Mouse (Mus musculus): ENCODE results near the gene Prpsap1. TPM values are rescaled to one million over a fixed set of nuclear protein-coding genes. Genes with fewer than 3 reads are reported as not detected.
A peak's percentile ranks its signal among the peaks of the same experiment; 100 is the strongest.
"Not testable (repeated sequence)": the region's sequence is repeated elsewhere in the genome, so short reads cannot be mapped to it uniquely, and the experiment has no call there.

The Prpsap1 gene
- polyA plus RNA-seq, 1 experiment from 2014 or later = 45.1 TPM

DNA sequence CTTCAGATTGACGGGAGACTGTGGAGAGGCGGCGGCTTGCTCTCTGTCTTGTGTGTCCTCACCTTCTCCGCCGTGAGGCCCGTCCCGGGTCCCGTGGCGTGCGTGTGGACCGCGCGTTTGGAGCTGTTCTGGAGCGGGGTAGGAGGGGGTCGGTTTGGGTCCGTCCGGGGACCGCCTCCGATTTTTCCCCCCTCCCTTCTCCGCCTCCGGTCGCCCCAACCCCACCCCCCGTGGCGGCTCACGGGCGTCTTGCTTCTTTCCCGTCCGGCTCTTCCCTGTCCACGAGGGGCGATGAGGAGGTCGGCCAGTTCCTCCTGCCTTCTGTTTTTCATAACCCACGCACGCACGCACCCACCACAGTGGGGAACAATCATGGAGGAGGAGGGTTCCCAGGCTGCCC, 4.6 kb upstream of the Prpsap1 start:
- Histone ChIP-seq H3K9ac (no peak overlapping the region), H3K4me3 (replicated peaks) (0 out of 2 replicates have a peak overlapping the region, but pooled peaks have one; percentile 12), H3K4me1 (replicated peaks) (peaks cover 24% of the 10 kb centered on the region), H3K27me3 (no peaks in the 10 kb centered on the region), H3K9me3 (replicated peaks) (no peaks in the 10 kb centered on the region), H3K36me3 (replicated peaks) (no peaks in the 10 kb centered on the region; the same call in 1 of the 2 replicates), H3K4me2 (peak overlapping the region; percentile 48), H3K27ac (replicated peaks) (no peak overlapping the region)
- 40% methylated on average over 34 of the region's 34 CpGs for WGBS (ENCODE audit: insufficient replicate concordance)
- ATAC-seq (ENCODE audit: insufficient read depth) = no peak

DNA sequence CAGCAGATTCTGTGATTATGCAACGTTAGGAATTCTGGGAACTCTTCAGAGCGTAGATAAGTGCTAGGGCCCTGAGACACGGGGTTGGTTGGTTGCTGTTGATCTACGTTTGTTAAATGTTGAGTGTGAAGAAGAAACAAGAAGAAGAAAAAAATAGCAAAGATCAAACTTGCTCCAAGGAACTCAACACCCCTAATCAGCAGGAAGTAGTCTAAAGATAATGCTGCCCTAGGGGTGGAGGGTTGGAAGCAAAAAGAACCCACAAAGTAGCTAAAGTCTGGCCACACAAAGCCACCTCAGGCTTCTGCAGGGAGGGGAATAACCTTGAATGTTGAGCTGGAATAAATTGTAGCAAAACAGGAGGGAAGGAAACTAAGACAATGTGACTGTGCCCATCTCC, 3.3 kb upstream of the Prpsap1 start:
- Histone ChIP-seq H3K27me3 (no peaks in the 10 kb centered on the region), H3K4me1 (replicated peaks) (peaks cover 30% of the 10 kb centered on the region), H3K9me3 (replicated peaks) (no peaks in the 10 kb centered on the region), H3K4me2 (no peak overlapping the region), H3K9ac (no peak overlapping the region), H3K27ac (replicated peaks) (no peak overlapping the region), H3K4me3 (replicated peaks) (no peak overlapping the region), H3K36me3 (replicated peaks) (no peaks in the 10 kb centered on the region; the same call in 1 of the 2 replicates)
- no peak for ATAC-seq (ENCODE audit: insufficient read depth)
- WGBS (ENCODE audit: insufficient replicate concordance) = 22% methylated on average over 4 of the region's 4 CpGs

DNA sequence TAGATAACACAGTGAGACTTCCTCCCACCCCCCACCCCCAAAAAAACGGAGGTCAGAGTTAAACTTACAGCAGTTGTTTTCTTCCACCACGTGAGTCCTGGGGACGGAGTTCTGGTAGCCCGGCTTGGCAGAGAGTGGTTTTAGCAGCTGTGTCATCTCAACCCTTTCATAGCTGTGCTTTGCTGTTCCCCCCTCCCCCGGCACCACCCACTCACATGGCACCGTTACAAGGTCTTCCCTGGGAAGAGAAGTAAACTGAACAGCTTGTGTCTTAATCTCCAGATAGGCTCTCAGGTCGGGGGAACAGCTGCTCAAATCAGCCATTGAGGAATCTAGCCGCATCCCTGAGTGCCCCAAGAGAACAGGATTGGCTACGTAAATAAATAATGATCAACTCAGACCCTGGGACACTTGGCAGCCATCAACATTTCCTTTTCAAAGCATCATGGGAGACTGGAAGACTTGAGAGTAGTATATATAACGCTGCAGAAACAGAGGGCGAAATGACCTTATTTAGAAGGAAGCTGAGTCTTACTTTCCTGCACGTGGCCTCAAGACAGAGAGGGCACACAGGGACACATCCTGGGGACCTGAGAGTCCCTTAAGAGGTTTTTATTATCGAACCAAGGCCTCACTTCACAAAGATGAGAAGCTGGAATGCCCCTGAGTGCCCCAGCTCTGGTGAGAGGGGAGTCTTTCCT, 622 bp upstream of the Prpsap1 start:
- Histone ChIP-seq H3K9me3 (replicated peaks) (no peaks in the 10 kb centered on the region), H3K27ac (replicated peaks) (no peak overlapping the region), H3K4me3 (replicated peaks) (no peak overlapping the region), H3K9ac (no peak overlapping the region), H3K4me1 (replicated peaks) (peaks cover 30% of the 10 kb centered on the region), H3K36me3 (replicated peaks) (no peaks in the 10 kb centered on the region), H3K27me3 (no peaks in the 10 kb centered on the region), H3K4me2 (no peak overlapping the region)
- ATAC-seq (ENCODE audit: insufficient read depth) = no peak
- WGBS (ENCODE audit: insufficient replicate concordance) = 58% methylated on average over 13 of the region's 13 CpGs

DNA sequence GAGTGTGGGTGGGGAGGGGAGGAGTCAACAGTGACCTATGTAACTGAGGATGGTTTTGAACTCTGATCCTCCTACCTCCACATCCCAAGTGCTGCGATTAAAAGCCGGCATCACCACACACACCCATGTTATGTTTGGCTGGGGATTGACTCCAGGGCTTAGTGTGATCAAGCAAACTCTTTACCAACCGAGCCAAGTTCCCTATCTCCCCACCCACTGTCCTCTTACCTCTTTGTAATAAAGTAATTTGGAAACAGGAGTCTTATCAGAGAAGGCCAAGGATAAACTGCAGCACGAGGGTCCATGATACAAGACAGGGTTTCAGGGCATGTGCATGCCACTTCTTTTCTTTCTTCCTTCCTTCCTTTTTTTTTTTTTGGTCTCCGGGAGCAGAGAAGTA, 811 bp downstream of the Prpsap1 start:
- ATAC-seq (ENCODE audit: insufficient read depth) = no peak
- H3K4me2 ChIP-seq = no peak overlapping the region

DNA sequence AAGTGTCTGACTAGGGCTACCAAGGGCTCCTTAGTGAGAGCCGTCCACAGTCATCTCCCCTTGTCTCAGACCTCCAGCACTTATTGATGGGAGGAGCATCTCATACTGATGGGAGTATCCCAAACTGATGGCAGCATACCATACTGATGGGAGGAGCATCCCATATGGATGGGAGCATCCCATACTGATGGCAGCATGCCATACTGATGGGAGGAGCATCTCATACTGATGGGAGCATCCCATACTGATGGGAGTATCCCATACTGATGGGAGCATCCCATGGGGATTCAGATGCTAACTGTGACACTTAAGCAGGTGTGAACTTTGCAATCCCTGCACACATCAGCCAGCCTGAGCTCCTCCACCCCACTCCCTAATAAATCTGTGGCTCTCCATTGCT, 1.5 kb downstream of the Prpsap1 start:
- not testable (repeated sequence) for H3K36me3 ChIP-seq (replicated peaks); H3K9me3 ChIP-seq (replicated peaks); H3K4me2 ChIP-seq; H3K27ac ChIP-seq (replicated peaks); H3K4me3 ChIP-seq (replicated peaks); H3K9ac ChIP-seq; ATAC-seq (ENCODE audit: insufficient read depth); H3K27me3 ChIP-seq
- peaks cover 36% of the 10 kb centered on the region for H3K4me1 ChIP-seq (replicated peaks)
- WGBS (ENCODE audit: insufficient replicate concordance) = 68% methylated on average over 1 of the region's 1 CpGs

More for the DNA sequence above, 811 bp downstream of the Prpsap1 start:
- no peaks in the 10 kb centered on the region for H3K9me3 ChIP-seq (replicated peaks)
- H3K4me3 ChIP-seq (replicated peaks) = no peak overlapping the region
- WGBS (ENCODE audit: insufficient replicate concordance) = 46% methylated on average over 5 of the region's 5 CpGs
- no peak overlapping the region for H3K27ac ChIP-seq (replicated peaks)
- no peaks in the 10 kb centered on the region for H3K27me3 ChIP-seq
- H3K36me3 ChIP-seq (replicated peaks) = no peaks in the 10 kb centered on the region
- H3K4me1 ChIP-seq (replicated peaks) = peaks cover 36% of the 10 kb centered on the region
- no peak overlapping the region for H3K9ac ChIP-seq

DNA sequence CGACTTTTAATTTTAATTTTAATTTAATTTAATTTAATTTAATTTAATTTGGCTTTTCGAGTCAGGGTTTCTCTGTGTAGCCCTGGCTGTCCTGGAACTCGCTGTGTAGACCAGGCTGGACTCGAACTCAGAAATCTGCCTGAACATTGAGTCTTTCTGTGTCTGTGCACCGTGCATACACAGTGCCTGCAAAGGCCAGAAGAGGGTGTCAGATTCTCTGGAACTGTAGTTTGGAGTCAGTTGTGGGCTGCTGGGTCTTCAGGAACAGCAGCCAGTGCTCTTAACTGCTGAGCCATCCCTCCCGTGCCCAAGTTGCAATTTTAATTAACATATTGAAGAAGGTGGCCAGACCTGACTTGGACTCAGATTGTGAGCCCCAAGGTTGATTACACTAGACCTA, 2.7 kb downstream of the Prpsap1 start:
- WGBS (ENCODE audit: insufficient replicate concordance) = 55% methylated on average over 6 of the region's 6 CpGs
- Histone ChIP-seq H3K4me1 (replicated peaks) (peaks cover 36% of the 10 kb centered on the region), H3K4me2 (peak overlapping the region; percentile 99; the same call in 1 of the 2 replicates), H3K27ac (replicated peaks) (no peak overlapping the region), H3K4me3 (replicated peaks) (no peak overlapping the region), H3K9ac (peak overlapping the region; percentile 91; the same call in 1 of the 2 replicates), H3K27me3 (no peaks in the 10 kb centered on the region), H3K9me3 (replicated peaks) (no peaks in the 10 kb centered on the region), H3K36me3 (replicated peaks) (peaks cover 14% of the 10 kb centered on the region)
- no peak for ATAC-seq (ENCODE audit: insufficient read depth)

DNA sequence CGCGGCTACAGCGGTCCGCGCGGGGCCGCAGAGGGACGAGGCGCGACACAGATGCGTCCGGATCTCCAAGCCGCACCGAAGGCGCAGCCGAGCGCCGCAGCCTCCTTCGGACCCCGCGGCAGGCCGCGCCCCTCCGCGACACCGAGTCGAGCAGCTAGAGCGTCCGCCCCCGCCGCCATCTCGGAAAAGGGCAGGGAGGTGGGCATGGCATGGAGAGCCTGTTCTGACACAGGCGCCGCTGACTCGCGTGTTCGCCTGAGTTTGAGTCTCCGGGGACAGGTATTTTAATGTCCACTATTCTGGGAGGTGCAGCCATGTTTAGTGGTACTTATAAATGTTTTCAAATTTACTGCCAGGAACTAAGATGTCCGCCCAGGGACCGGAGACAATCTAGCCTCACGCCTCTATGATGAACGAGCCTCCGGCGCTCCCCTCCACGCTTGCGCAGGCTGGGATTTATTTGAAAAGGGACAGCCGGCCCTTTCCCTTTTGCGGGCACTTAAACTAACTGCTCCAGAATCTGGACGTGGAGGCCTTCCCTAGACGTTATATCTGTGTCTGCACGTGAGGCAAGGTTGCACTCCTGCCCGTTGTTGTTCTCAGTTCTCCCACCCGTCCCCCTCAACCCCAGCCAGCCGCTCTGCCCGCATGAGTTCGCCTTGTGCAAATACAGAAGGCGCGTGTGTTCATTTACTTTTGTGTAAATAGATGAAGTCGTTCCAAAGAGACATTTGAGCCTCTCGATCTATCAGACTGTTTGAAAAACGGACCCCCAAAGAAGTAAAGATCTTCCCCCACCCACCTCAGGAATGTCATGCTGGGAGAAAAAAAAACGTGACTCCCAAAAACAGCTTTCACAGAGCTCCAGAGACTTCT, 3.5 kb downstream of the Prpsap1 start:
- Histone ChIP-seq H3K9ac (peak overlapping the region; percentile 91), H3K4me3 (replicated peaks) (peak overlapping the region; percentile 94), H3K4me1 (replicated peaks) (peaks cover 36% of the 10 kb centered on the region), H3K27me3 (no peaks in the 10 kb centered on the region), H3K4me2 (peak overlapping the region; percentile 99), H3K9me3 (replicated peaks) (no peaks in the 10 kb centered on the region), H3K27ac (replicated peaks) (peak overlapping the region; percentile 83), H3K36me3 (replicated peaks) (peaks cover 23% of the 10 kb centered on the region)
- ATAC-seq (ENCODE audit: insufficient read depth) = peak; percentile 90
- WGBS (ENCODE audit: insufficient replicate concordance) = under 1% methylated on average over 62 of the region's 62 CpGs

DNA sequence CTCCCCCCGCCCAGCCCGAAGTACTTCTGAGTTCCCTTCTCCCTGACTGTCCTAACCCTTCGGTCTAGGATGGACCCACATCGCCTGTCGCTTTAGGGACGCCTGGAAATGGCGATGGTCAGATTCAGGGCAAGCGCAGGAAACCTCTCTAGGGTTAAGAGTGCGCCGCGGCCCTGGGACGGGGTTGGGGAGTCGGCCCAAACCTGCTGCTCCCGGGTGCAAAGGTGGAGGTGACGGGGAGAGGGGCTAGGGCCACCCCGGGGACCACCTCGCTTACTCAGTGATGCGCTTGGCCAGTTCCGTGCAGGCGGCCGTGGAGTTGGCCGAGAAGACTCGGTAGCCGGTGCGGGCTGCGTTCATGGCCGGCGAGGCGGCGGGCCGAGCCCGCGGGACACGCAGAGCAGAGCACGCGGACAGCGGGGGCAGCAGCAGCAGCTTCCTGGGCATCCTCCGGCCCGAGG, 4.2 kb downstream of the Prpsap1 start:
- H3K9me3 ChIP-seq (replicated peaks) = no peaks in the 10 kb centered on the region
- WGBS (ENCODE audit: insufficient replicate concordance) = under 1% methylated on average over 39 of the region's 39 CpGs
- peak overlapping the region; percentile 94 for H3K4me3 ChIP-seq (replicated peaks)
- H3K27ac ChIP-seq (replicated peaks) = peak overlapping the region; percentile 83
- H3K4me1 ChIP-seq (replicated peaks) = peaks cover 39% of the 10 kb centered on the region
- H3K27me3 ChIP-seq = no peaks in the 10 kb centered on the region
- peak overlapping the region; percentile 91 for H3K9ac ChIP-seq
- ATAC-seq (ENCODE audit: insufficient read depth) = peak; percentile 26
- H3K4me2 ChIP-seq = peak overlapping the region; percentile 99
- peaks cover 30% of the 10 kb centered on the region for H3K36me3 ChIP-seq (replicated peaks)

DNA sequence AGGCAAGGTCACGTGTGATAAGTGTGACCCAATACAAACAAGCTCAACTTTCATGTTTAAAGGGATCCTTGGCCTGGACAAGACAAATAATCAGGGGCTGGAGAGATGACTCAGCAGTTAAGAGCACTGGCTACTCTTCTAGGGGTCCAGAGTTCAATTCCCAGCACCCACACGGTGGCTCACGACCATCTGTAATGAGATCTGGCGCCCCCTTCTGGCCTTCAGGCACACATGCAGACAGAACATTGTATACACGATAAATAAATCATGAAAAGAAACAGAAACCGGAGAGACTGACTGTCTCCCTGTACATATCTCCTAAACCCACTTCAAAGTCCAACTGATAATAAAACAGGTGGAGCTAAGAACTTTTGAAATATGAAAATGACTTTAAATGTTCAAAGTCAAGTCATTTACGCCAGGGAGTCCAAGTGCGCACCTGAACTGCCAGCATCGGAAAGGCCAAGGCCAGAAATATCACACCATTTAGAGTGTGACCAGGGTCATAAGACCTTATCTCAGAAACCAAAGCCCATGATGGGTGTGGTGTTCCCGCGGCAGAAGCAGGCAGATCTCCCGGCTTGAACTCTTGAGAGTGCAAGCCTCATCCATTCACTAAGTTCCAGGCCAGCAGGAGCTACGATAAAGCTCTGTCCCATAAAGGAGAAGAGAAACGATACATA, 5.2 kb downstream of the Prpsap1 start:
- Histone ChIP-seq H3K27ac (replicated peaks) (no peak overlapping the region), H3K9ac (peak overlapping the region; percentile 91; the same call in 1 of the 2 replicates), H3K4me2 (peak overlapping the region; percentile 99), H3K9me3 (replicated peaks) (no peaks in the 10 kb centered on the region), H3K36me3 (replicated peaks) (peaks cover 37% of the 10 kb centered on the region), H3K4me1 (replicated peaks) (peaks cover 37% of the 10 kb centered on the region), H3K27me3 (no peaks in the 10 kb centered on the region), H3K4me3 (replicated peaks) (peak overlapping the region; percentile 94)
- 60% methylated on average over 14 of the region's 14 CpGs for WGBS (ENCODE audit: insufficient replicate concordance)
- ATAC-seq (ENCODE audit: insufficient read depth) = no peak

DNA sequence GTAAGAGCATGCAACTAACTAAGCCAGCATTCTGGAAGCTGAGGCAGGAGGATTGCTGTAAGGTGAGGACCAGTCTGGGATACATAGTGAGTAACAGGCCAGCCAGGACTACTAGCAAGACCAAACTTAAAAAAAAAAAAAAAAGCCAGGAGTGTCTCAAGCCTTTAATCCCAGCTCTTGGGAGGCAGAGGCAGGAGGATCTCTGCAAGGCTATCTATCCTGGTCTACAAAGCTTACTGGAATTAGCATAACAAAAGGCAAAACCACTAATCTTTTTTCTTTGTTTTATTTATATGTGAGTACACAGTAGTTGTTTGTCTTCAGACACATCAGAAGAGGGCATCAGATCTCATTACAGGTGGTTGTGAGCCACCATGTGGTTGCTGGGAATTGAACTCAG, 5.8 kb downstream of the Prpsap1 start:
- ATAC-seq (ENCODE audit: insufficient read depth) = no peak
- Histone ChIP-seq H3K36me3 (replicated peaks) (peaks cover 42% of the 10 kb centered on the region), H3K4me2 (no peak overlapping the region), H3K27ac (replicated peaks) (no peak overlapping the region), H3K4me3 (replicated peaks) (no peak overlapping the region), H3K9ac (no peak overlapping the region), H3K4me1 (replicated peaks) (peaks cover 31% of the 10 kb centered on the region), H3K9me3 (replicated peaks) (no peaks in the 10 kb centered on the region), H3K27me3 (no peaks in the 10 kb centered on the region)

DNA sequence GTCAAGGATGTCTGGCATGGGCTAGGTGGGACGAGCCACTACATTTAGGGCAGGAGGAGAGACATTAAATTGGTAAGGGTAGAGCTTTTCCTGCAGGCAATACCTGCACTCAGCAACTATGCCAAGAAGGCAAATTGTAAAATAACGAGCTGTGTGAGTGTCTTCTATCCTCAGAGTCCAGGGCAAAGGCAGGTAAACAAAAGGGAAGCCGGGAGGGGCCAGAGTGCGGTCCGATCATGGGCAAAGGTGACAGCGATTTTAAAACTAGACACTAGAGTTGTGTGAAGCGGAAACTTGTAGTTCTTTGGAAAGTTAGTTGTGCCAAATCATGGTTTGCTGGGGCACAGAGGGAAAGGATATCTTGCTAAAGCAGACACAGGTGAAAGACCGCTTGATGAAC, 9.7 kb downstream of the Prpsap1 start:
- no peak for ATAC-seq (ENCODE audit: insufficient read depth)
- peaks cover 75% of the 10 kb centered on the region for H3K36me3 ChIP-seq (replicated peaks)
- 75% methylated on average over 8 of the region's 8 CpGs for WGBS (ENCODE audit: insufficient replicate concordance)

More for the DNA sequence above, 9.7 kb downstream of the Prpsap1 start:
- Histone ChIP-seq H3K4me3 (replicated peaks) (no peak overlapping the region), H3K4me2 (peak overlapping the region; percentile 7; the same call in 1 of the 2 replicates), H3K9ac (no peak overlapping the region), H3K4me1 (replicated peaks) (peaks cover 19% of the 10 kb centered on the region), H3K27ac (replicated peaks) (peak overlapping the region; percentile 39), H3K9me3 (replicated peaks) (no peaks in the 10 kb centered on the region), H3K27me3 (no peaks in the 10 kb centered on the region)

Measured in liver, embryonic 15.5 days (tissue).